Mouse (Mus musculus): ENCODE data around the gene Smim27.

Gene Smim27

DNA sequence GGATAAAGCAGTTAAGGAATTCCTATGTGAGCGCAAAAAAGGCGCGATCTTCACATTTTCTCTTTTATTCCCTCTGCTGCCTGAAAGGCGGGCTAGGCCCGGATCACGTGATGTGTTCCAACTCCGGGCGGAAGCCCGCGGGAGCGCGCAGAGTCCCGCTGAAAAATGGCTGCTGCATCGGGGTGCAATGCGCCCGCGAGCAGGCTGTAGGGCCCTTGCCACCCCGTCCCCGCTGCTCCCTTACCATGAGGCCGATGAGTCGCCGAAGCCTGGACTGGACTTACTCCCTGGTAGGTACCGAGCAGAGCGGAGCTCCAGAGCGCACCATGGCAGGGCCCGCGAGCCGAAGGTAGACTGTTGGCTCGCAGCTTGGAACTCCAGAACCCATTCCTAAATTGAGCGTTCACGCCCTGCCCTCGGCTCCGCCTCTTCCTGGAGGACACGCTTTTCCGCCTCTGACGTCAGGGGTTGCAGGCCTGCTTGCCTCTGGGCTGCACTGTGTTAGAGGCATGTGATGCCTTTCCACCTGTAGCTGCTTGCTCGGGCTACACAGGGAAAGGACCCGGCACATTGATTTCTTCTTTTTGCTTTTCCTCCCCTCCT is at the start of gene Smim27, which contains the start of gene Topors:
Smim27 (plus strand) TSS at position 150 of the 603 bp plus-strand sequence.
Topors (minus strand) TSS at position 421 of the 603 bp plus-strand sequence.
- peak; percentile 98 for DNase-seq (ENCODE audit: extremely low read depth, insufficient read length, low spot score)

GRCm38 (mm10) chr4:40220437-40220836 is 48.9 kb upstream of the Smim27 start:
- DNase-seq (ENCODE audit: extremely low read depth, insufficient read length, low spot score), result no peak

DNA sequence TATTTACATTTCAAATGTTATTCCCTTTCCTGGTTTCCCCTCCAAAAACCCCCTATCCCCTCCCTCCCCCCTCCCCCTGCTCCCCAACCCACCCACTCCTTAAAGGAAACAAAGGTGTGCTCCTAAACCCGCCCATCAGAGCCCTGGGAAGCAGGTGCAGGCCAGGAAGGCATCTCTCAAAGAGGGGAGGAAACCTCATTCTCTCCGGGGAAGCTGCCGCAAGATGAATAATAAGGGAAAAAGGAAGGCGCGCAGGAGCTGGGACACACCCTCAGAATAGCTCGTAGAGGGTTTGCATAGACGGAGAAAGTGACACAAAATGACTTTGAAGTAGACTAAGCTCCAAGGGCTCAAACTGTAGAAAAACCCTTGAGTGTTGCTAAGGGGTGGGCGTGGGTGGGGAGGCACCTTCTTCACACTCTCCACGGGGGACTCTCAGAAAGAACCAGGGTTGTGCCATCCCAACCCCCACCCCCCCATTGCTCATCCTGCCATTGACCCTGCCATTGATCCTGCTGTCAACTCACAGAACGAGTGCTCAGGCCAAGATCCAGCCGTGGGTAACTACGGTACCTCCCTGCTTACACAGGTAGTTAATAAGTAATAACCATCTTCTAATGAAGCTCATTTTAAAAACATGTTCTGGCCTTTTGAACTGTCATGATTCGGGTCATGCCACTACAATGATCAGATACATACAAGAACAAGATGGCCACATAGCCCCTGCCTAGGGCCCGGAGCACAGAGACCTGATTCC is 48.2 kb upstream of the Smim27 start:
- no peak for DNase-seq (ENCODE audit: extremely low read depth, insufficient read length, low spot score)

GRCm38 (mm10) chr4:40221876-40222585 is 47.3 kb upstream of the Smim27 start:
- DNase-seq (ENCODE audit: extremely low read depth, insufficient read length, low spot score), result no peak

- no peak for DNase-seq (ENCODE audit: extremely low read depth, insufficient read length, low spot score)
Observed at GRCm38 (mm10) chr4:40226095-40226494, 43.3 kb upstream of the Smim27 start.

- no peak for DNase-seq (ENCODE audit: extremely low read depth, insufficient read length, low spot score)
Observed at GRCm38 (mm10) chr4:40227131-40227530, 42.2 kb upstream of the Smim27 start.

DNA sequence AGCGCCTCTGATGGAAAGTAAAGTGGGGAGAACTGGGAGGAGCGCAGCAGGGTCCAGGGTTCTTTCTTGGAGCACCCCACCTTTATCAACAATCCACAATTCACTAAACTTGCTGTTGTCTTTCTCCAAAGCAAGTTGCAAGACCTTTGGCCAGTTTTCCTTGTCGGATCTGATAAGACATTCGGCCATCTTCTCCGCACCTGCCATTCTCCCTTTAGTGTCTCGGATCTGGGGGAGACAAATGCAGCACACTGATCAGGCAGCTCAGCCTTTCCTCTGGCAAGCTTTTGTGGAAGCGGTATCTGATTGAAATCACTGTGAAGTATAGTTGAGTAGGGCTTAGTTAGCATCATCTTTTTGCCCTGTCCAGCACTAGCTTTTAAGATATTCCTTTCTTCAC is 41.5 kb upstream of the Smim27 start:
- no peak for DNase-seq (ENCODE audit: extremely low read depth, insufficient read length, low spot score)

DNA sequence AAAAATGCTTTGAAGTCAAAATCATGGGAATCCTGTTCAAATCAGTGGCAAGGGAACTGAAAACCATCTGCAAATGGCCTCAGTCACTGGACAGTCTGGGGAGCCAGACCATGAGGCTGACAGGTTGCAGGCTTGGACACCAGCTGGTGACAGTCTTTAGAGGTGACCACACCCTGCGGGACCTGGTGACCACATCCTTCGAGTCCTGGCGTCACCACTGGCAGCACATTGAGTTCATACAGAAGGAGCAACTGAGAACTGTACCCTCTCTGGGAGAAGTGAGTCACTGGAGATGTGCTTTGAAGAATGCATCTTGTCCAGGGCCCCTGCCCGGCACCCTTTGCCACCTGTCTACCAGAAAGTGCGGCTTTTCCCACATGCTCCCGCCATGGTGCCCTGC is 39.7 kb upstream of the Smim27 start:
- DNase-seq (ENCODE audit: extremely low read depth, insufficient read length, low spot score), result peak; percentile 15

GRCm38 (mm10) chr4:40233062-40233664 is 36.2 kb upstream of the Smim27 start:
- DNase-seq (ENCODE audit: extremely low read depth, insufficient read length, low spot score), result no peak

GRCm38 (mm10) chr4:40234256-40234655 is 35.1 kb upstream of the Smim27 start:
- DNase-seq (ENCODE audit: extremely low read depth, insufficient read length, low spot score), result no peak

DNA sequence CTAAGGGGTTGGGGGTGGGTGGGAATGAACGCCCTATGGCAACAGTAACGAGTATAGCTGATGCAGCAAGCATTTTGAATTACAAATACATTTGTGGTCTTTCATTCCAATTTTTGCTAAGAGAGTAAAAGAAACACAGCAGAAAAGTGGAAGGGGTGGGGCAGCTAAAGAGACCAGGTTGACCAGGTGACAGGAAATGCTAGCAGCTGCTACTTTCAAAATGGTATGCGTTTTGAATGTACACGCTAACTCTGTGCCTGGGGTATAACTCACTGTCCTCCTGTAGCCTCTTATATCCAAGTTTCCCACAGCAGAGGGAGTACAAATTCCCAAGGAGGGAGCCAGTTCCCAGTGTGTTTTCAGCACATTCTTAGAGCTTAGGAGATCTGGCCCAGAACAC is 32.5 kb upstream of the Smim27 start:
- no peak for DNase-seq (ENCODE audit: extremely low read depth, insufficient read length, low spot score)

DNA sequence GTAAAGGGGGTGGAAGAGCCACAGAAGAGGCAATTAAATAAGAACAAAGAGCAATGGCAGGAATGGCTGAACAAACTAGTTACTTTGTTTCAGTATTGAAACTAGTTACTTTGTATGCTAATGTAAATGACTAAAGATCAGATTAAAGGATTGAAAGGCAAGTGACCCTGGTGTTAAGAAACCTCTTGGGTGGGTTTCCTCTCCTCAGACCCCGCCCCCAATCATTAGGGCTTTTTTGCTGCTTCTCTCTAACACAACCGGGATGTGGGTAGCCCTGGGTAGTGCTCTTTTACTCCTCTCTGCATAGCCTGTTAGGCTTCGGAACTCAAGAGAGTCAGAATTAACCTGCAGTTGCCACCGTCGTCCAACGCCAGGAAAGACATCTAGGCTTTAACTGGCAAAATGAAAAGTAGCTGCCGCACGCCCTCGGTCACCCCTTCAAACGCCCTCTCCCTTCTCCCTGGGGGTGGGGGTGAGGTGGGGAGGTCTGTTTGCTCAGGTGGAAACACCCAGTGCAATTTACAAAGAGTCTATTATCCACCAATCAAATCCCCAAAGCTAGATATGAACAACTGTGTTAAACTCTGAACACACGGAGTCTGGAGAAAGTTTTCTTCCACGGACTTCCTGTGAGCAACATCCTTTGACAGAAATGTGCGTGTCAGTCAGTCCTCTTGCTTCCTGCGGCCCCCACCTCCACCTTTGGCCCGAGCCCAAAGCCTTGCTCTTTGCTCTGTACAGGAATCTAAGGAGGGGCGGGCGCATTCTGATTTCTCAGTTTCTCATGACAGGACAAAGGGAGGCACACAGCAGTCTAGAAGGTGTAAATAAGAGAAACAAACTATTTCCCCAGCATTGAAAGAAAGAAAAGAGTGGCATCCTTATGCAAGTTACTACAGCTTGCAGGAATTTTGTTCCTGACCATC is 30.6 kb upstream of the Smim27 start:
- DNase-seq (ENCODE audit: extremely low read depth, insufficient read length, low spot score), result peak; percentile 75

- peak; percentile 75 for DNase-seq (ENCODE audit: extremely low read depth, insufficient read length, low spot score)
Observed at GRCm38 (mm10) chr4:40239409-40240271, 29.7 kb upstream of the Smim27 start, which contains the start of gene Ddx58. Ddx58 (minus strand) TSS chr4:40239828.

DNA sequence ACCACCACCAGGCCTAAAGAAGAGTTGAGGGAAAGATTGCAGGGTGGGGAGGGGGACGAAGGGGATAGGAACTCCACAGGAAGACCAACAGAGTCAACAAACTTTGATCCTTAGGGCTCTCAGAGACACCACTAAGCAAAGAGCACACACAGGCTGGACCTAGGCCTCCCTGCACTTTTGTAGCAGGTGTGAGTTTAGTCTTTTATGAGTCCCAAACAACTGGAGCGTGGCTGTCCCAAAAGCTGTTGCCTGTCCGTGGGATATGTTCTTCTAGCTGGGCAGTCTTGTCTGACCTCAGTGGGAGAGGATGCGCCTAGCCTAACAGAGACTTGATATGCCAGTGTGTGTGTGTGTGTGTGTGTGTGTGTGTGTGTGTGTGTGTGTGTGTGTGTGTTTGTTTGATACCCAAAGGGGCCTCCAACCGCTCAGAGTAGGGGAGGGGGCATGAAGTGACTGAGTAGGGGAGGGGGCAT is 29.1 kb upstream of the Smim27 start:
- DNase-seq (ENCODE audit: extremely low read depth, insufficient read length, low spot score), result peak; percentile 29

- no peak for DNase-seq (ENCODE audit: extremely low read depth, insufficient read length, low spot score)
Observed at GRCm38 (mm10) chr4:40241928-40242327, 27.5 kb upstream of the Smim27 start.

GRCm38 (mm10) chr4:40243006-40243405 is 26.4 kb upstream of the Smim27 start:
- DNase-seq (ENCODE audit: extremely low read depth, insufficient read length, low spot score), result no peak

GRCm38 (mm10) chr4:40244035-40244434 is 25.3 kb upstream of the Smim27 start:
- no peak for DNase-seq (ENCODE audit: extremely low read depth, insufficient read length, low spot score)

DNA sequence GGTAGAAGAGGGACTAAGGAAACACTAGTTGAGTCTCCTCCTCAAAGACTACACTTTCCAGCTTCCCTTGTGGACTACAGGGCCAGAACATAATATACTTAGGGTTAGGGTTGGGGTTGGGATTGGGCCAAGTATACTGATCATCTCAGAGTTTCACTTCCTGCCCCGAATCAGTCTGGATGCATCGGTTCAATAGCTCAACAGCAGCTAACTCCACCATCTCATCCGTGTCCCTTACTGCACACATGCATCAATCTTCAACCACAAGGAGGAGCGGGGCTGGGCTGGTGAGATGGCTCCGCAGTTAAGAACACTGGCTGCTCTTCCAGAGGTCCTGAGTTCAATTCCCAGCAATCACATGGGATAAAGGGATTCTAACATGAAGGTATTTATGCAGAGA is 18.4 kb upstream of the Smim27 start:
- DNase-seq (ENCODE audit: extremely low read depth, insufficient read length, low spot score), result no peak

- no peak for DNase-seq (ENCODE audit: extremely low read depth, insufficient read length, low spot score)
Observed at GRCm38 (mm10) chr4:40253766-40254165, 15.6 kb upstream of the Smim27 start.

Data from 3134 (cell line).